Mouse (Mus musculus): ENCODE measurements around the gene Grifin. TPM values are rescaled to one million over a fixed set of nuclear protein-coding genes. Genes with fewer than 3 reads are reported as not detected.

Grifin gene
- polyA plus RNA-seq, 1 experiment from 2014 or later = not detected

DNA sequence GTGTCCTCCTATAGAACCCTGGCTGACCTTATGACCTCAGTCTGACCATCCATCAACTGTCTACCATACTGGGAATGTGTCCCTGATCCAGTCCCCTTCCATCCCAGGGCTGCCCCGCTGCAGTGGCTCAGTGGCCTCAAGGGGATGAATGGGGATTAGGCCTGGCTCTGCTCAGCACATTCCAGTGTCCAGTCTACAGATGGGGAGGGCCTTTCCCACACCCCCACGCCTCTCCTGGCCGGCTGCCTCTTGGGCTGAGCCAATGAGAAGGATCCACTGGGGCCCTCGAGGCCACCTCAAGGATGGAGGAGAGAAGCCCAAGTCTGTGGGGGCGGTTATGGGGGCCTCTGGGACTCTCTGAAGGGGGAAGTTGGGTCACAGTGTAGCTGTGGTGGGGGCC, 580 bp upstream of the Grifin start:
- 62% methylated on average over 5 of the region's 5 CpGs for WGBS
- Histone ChIP-seq H3K4me3 (no peak overlapping the region), H3K36me3 (no peaks in the 10 kb centered on the region), H3K27me3 (ENCODE audit: insufficient read depth, poor library complexity, severe bottlenecking) (peaks cover 30% of the 10 kb centered on the region), H3K9me3 (no peaks in the 10 kb centered on the region), H3K27ac (peak overlapping the region; percentile 42; the same call in 1 of the 2 replicates), H3K4me1 (peaks cover 36% of the 10 kb centered on the region)
- DNase-seq (ENCODE audit: low spot score) = no peak

DNA sequence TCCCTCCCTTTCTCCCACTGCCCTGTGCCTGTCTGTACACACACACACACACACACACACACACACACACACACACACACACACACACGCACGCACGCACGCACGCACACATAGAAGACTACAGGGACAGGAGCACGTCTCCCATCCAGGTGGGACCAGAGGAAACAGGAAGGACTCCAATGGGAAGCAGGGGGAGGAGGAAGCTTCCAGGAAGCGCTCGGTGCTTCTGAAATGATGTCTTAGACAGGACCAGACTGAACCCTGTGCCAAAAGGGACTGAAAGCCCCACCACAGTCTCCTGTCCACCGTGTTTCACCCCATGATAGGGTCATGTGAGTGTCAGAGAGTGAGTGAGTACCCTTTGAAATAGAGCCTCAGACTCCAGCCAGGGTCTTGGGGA, 2.3 kb downstream of the Grifin start:
- H3K27ac ChIP-seq = no peak overlapping the region
- peaks cover 30% of the 10 kb centered on the region for H3K27me3 ChIP-seq (ENCODE audit: insufficient read depth, poor library complexity, severe bottlenecking)
- H3K4me3 ChIP-seq = no peak overlapping the region
- DNase-seq (ENCODE audit: low spot score) = no peak
- H3K9me3 ChIP-seq = no peaks in the 10 kb centered on the region
- 72% methylated on average over 9 of the region's 9 CpGs for WGBS
- peaks cover 28% of the 10 kb centered on the region for H3K4me1 ChIP-seq
- H3K36me3 ChIP-seq = no peaks in the 10 kb centered on the region

DNA sequence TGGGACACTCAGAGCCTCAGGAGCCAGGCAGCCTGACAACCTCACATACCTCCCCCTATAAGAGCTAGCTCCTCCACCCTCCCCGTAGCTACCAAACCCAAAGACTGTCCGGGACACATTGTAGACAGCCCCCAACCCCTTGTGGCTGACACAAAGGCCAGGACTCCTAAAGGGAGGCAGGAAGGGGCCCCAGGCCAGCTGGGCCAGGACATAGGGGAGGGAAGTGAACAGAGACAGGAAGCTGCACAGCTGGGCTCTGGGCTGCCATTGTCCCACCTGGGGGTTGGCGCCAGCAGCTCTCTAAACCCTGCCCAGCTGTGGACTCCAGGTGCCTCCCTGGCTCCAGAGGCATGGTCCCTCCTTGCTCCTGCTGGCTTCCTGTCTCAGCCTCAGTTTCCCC, 8.0 kb downstream of the Grifin start:
- Histone ChIP-seq H3K4me3 (no peak overlapping the region), H3K27me3 (ENCODE audit: insufficient read depth, poor library complexity, severe bottlenecking) (no peaks in the 10 kb centered on the region), H3K4me1 (0 out of 2 replicates have a peak, but pooled peaks cover 3% of the 10 kb centered on the region), H3K9me3 (no peaks in the 10 kb centered on the region), H3K27ac (no peak overlapping the region), H3K36me3 (no peaks in the 10 kb centered on the region)
- no peak for DNase-seq (ENCODE audit: low spot score)
- 67% methylated on average over 3 of the region's 3 CpGs for WGBS

DNA sequence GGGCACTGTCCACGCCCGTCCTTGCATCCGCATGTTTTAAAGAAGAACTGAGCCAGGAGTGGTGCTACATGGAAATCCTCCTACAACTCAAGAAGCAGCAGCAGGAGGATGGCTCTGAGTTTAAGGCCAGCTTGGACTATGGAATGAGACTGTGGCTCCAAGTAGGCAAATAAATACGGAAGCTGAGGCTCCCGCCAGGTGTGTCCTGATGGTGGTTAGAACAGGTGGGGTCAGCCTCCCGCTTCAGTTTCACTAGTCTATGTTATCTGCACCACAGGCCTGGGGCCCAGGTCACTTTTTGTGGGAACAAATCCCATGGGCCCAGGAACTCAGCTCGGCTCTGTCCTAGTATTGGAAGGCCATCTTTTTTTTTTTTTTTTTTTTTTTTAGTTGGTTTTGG, 11.2 kb downstream of the Grifin start:
- peaks cover 10% of the 10 kb centered on the region; the same call in 1 of the 2 replicates for H3K4me1 ChIP-seq
- H3K27ac ChIP-seq = no peak overlapping the region
- H3K9me3 ChIP-seq = no peaks in the 10 kb centered on the region
- H3K27me3 ChIP-seq (ENCODE audit: insufficient read depth, poor library complexity, severe bottlenecking) = no peaks in the 10 kb centered on the region
- no peak for DNase-seq (ENCODE audit: low spot score)
- H3K4me3 ChIP-seq = no peak overlapping the region
- H3K36me3 ChIP-seq = no peaks in the 10 kb centered on the region
- 84% methylated on average over 7 of the region's 7 CpGs for WGBS

GRCm38 (mm10) chr5:140549306-140550047, 15.4 kb downstream of the Grifin start:
- H3K4me3 ChIP-seq = no peak overlapping the region; the same call in 1 of the 2 replicates
- 39% methylated on average over 17 of the region's 17 CpGs for whole genome bisulfite sequencing
- peaks cover 7% of the 10 kb centered on the region; the same call in 1 of the 2 replicates for H3K4me1 ChIP-seq
- no peak overlapping the region for H3K27ac ChIP-seq
- no peaks in the 10 kb centered on the region for H3K36me3 ChIP-seq
- DNase-seq (ENCODE audit: low spot score) = no peak
- no peaks in the 10 kb centered on the region for H3K9me3 ChIP-seq
- H3K27me3 ChIP-seq (ENCODE audit: insufficient read depth, poor library complexity, severe bottlenecking) = 0 out of 2 replicates have a peak, but pooled peaks cover 13% of the 10 kb centered on the region

DNA sequence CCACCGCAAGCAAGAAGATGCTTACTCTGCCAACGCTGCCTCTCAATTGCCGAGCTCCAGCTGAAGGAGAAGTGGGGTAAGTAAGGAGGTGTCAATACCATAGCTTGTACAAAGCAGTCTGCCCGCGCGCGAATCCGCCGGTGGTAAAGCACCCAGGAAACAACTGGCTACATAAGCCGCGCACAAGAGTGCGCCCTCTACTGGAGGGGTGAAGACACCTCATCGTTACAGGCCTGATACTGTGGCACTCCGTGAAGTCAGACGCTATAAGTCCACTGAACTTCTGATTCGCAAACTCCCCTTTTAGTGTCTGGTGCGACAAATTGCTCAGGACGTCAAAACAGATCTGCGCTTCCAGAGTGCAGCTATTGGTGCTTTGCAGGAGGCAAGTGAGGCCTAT, 18.5 kb downstream of the Grifin start:
- Histone ChIP-seq H3K27ac (no peak overlapping the region), H3K4me3 (no peak overlapping the region), H3K9me3 (no peaks in the 10 kb centered on the region), H3K36me3 (no peaks in the 10 kb centered on the region), H3K4me1 (peaks cover 7% of the 10 kb centered on the region; the same call in 1 of the 2 replicates), H3K27me3 (ENCODE audit: insufficient read depth, poor library complexity, severe bottlenecking) (peaks cover 25% of the 10 kb centered on the region)
- no peak for DNase-seq (ENCODE audit: low spot score)
- 82% methylated on average over 19 of the region's 19 CpGs for WGBS

DNA sequence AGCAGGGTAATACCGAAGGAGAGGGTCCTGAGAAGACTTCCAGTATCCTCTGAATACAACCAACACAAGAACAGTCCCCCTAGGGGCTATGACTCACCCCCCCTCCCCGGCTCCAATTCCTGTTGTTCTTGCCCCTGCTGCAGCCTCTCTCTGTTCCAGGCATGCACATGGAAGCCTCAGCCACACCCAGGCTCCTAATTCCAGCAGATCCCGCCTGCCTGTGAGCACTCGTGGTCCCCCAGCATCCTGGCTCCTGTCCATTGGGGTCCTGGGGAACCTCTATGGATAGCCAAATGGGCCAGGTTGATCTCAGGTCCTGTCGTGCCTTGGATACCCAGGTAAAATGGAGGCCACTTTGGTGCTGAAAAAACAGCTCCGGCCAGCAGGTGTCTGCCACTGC, 19.2 kb downstream of the Grifin start:
- Histone ChIP-seq H3K4me1 (peaks cover 7% of the 10 kb centered on the region; the same call in 1 of the 2 replicates), H3K4me3 (no peak overlapping the region), H3K36me3 (no peaks in the 10 kb centered on the region), H3K27ac (no peak overlapping the region), H3K9me3 (no peaks in the 10 kb centered on the region), H3K27me3 (ENCODE audit: insufficient read depth, poor library complexity, severe bottlenecking) (peaks cover 25% of the 10 kb centered on the region)
- DNase-seq (ENCODE audit: low spot score) = no peak
- WGBS = 56% methylated on average over 6 of the region's 6 CpGs

- 69% methylated on average over 9 of the region's 9 CpGs for WGBS
- Histone ChIP-seq H3K4me3 (no peak overlapping the region), H3K4me1 (peaks cover 5% of the 10 kb centered on the region; the same call in 1 of the 2 replicates), H3K27me3 (ENCODE audit: insufficient read depth, poor library complexity, severe bottlenecking) (peaks cover 25% of the 10 kb centered on the region), H3K36me3 (no peaks in the 10 kb centered on the region), H3K9me3 (no peaks in the 10 kb centered on the region), H3K27ac (no peak overlapping the region)
- DNase-seq (ENCODE audit: low spot score) = no peak
These were observed 21.9 kb downstream of the Grifin start for GRCm38 (mm10) chr5:140542811-140543575.

DNA sequence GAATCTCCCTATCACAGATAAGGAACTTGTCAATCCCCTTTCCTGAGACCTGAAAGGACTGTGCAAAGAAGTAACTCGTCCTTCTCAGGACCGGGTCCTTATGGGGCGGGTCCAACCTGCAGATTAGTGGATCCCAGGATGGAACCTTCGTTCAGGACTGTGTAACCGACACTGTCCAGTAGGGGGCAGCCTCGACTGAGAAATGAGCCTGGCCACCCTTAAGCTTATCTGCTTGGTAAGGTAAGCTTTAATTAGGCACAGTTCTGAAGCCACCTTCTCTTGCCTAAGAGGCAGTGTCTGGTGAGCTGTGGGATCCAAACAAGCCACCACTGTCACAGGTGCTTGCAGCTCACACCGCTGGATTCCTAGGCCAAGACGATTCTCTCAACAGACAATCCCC, 24.8 kb downstream of the Grifin start:
- Histone ChIP-seq H3K4me3 (no peak overlapping the region), H3K9me3 (no peaks in the 10 kb centered on the region), H3K4me1 (peaks cover 12% of the 10 kb centered on the region), H3K36me3 (no peaks in the 10 kb centered on the region), H3K27me3 (ENCODE audit: insufficient read depth, poor library complexity, severe bottlenecking) (peaks cover 14% of the 10 kb centered on the region), H3K27ac (no peak overlapping the region)
- 13% methylated on average over 8 of the region's 8 CpGs for WGBS
- peak; percentile 85 for DNase-seq (ENCODE audit: low spot score)

- WGBS = 73% methylated on average over 13 of the region's 13 CpGs
- Histone ChIP-seq H3K4me3 (no peak overlapping the region), H3K36me3 (no peaks in the 10 kb centered on the region), H3K27me3 (ENCODE audit: insufficient read depth, poor library complexity, severe bottlenecking) (peaks cover 12% of the 10 kb centered on the region), H3K9me3 (no peaks in the 10 kb centered on the region), H3K27ac (no peak overlapping the region), H3K4me1 (peaks cover 12% of the 10 kb centered on the region)
- DNase-seq (ENCODE audit: low spot score) = no peak
These were observed 26.7 kb downstream of the Grifin start for GRCm38 (mm10) chr5:140538111-140538683.

GRCm38 (mm10) chr5:140526754-140527153, 38.1 kb downstream of the Grifin start:
- no peaks in the 10 kb centered on the region for H3K9me3 ChIP-seq
- H3K4me3 ChIP-seq = no peak overlapping the region
- WGBS = 89% methylated on average over 2 of the region's 2 CpGs
- H3K27me3 ChIP-seq (ENCODE audit: insufficient read depth, poor library complexity, severe bottlenecking) = no peaks in the 10 kb centered on the region
- no peak for DNase-seq (ENCODE audit: low spot score)
- H3K4me1 ChIP-seq = no peaks in the 10 kb centered on the region
- no peak overlapping the region for H3K27ac ChIP-seq
- peaks cover 56% of the 10 kb centered on the region for H3K36me3 ChIP-seq

DNA sequence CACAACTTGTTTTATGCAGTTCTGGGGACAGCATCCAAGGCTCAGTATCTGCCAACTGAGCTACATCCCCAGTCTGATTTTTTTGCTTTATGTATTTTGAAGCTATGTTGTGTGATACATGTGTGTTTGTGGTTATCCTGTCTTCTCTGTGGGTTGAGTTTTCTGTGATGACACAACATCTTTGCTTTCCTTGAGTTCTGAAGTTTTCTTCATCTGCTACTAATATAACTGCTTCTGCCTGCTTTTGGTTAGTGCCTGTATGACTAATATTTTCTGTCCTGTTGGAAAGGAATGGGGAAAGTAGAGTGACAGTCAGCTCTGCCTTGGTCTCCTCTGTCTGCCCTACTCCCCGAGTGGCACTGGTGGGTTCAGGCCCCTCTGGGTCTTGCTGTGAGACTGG, 43.7 kb downstream of the Grifin start:
- WGBS = 64% methylated on average over 1 of the region's 1 CpGs
- Histone ChIP-seq H3K36me3 (peaks cover 36% of the 10 kb centered on the region), H3K27ac (no peak overlapping the region), H3K4me3 (no peak overlapping the region), H3K27me3 (ENCODE audit: insufficient read depth, poor library complexity, severe bottlenecking) (no peaks in the 10 kb centered on the region), H3K9me3 (no peaks in the 10 kb centered on the region), H3K4me1 (peaks cover 19% of the 10 kb centered on the region)
- DNase-seq (ENCODE audit: low spot score) = no peak

DNA sequence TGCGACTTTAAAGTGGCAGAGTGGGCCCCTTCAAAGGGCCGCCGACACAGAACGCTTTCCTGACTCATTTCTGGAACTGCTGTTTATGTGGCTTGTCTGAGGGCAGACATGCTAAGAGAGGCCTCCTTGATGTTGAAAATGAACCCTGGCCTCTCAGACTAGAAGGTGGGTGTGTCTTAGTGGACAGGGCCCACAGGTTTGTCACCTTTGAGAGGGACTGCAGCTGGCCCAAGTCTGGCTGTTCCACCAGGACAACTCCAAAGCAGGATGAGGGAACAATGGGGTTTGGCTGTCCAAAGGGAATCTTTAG, 47.0 kb downstream of the Grifin start:
- Histone ChIP-seq H3K9me3 (no peaks in the 10 kb centered on the region), H3K27me3 (ENCODE audit: insufficient read depth, poor library complexity, severe bottlenecking) (no peaks in the 10 kb centered on the region), H3K36me3 (peaks cover 10% of the 10 kb centered on the region), H3K4me3 (no peak overlapping the region), H3K4me1 (peaks cover 37% of the 10 kb centered on the region), H3K27ac (peak overlapping the region; percentile 73; the same call in 1 of the 2 replicates)
- WGBS = 66% methylated on average over 4 of the region's 4 CpGs
- no peak for DNase-seq (ENCODE audit: low spot score)
